Mouse (Mus musculus) layer of hippocampus, postnatal 25 days (tissue): Measurements from ENCODE around the gene Gdap1l1. TPM values are rescaled to one million over a fixed set of nuclear protein-coding genes. Genes with fewer than 3 reads are reported as not detected.

ENCODE experiments used
- DNase-seq, 2 experiments: peaks; one replicate each; pipeline ENCODE4 v3.0.0; 2022; ENCODE audit warnings: mixed read lengths in 2 of 2, low spot score in 1 of 2; ENCODE audit errors: extremely low spot score in 1 of 2
- total RNA-seq, 2 experiments: library from RNA; stranded (reverse); gene quantifications; 2 replicates each; pipeline ENCODE4 v1.2.3; 2021

Gdap1l1 gene
- total RNA-seq, 2 experiments from 2014 or later: 64.5 to 74.6 TPM

GRCm38 (mm10) chr2:163502219-163502618 is 63.9 kb downstream of the Gdap1l1 start:
- no peak for DNase-seq

- no peak for DNase-seq
Observed at GRCm38 (mm10) chr2:163503191-163503590, 64.9 kb downstream of the Gdap1l1 start.

Other genes starting within 250 kb of the Gdap1l1 start
- gene Tox2, start 235.4 kb upstream of the Gdap1l1 start, total RNA-seq: 10 to 100 TPM; 23.5 to 24.3 TPM
- gene Jph2, start 40.5 kb upstream of the Gdap1l1 start, total RNA-seq: under 1 TPM; 0.37 to 0.70 TPM
- gene Oser1, start 13.8 kb upstream of the Gdap1l1 start, total RNA-seq: 10 to 100 TPM; 20.4 to 21.5 TPM
- 10 to 100 TPM; 17.6 to 20.8 TPM for gene Fitm2, start 34.2 kb downstream of the Gdap1l1 start, total RNA-seq
- gene R3hdml, start 53.8 kb downstream of the Gdap1l1 start, total RNA-seq: not detected
- gene Hnf4a, start 68.3 kb downstream of the Gdap1l1 start, total RNA-seq: not detected
- 10 to 100 TPM; 47.9 to 61.3 TPM for gene Ttpal, start 163.8 kb downstream of the Gdap1l1 start, total RNA-seq
- 100 to 1,000 TPM; 191 to 207 TPM for gene Serinc3, start 206.7 kb downstream of the Gdap1l1 start, total RNA-seq
- 10 to 100 TPM; 86.5 to 94.6 TPM for gene Pkig, start 219.9 kb downstream of the Gdap1l1 start, total RNA-seq